Mouse (Mus musculus) ES-Bruce4 (cell line): ENCODE results near the gene Rpa2.
"Not testable (repeated sequence)": the region's sequence is repeated elsewhere in the genome, so short reads cannot be mapped to it uniquely, and the experiment has no call there.

Source experiments
- CTCF ChIP-seq: IDR thresholded peaks from one replicate; pipeline ENCODE4 v1.8.1; 2011; ENCODE audit warnings: low read depth, low read length
- POLR2A ChIP-seq: IDR thresholded peaks from one replicate; pipeline ENCODE4 v1.8.1; 2011; ENCODE audit warnings: low read length; ENCODE audit not compliant: insufficient read depth

DNA sequence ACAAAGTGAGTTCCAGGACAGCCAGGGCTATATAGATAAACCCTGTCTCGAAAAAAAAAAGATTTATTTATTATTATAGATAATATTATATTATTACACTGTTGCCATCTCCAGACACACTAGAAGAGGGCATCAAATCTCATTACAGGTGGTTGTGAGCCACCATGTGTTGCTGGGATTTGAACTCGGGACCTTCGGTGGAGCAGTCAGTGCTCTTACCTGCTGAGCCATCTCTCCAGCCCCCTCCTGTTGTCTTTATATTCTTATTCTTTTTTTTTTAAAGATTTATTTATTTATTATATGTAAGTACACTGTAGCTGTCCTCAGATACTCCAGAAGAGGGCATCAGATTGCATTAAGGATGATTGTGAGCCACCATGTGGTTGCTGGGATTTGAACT lies 30.5 kb downstream of the Rpa2 start:
- TF ChIP-seq POLR2A, CTCF: not testable (repeated sequence)
